Mouse (Mus musculus): ENCODE measurements around the gene Vps41. TPM values are rescaled to one million over a fixed set of nuclear protein-coding genes. Genes with fewer than 3 reads are reported as not detected.

Gene Vps41
- polyA plus RNA-seq, 1 experiment, result 20.0 TPM

DNA sequence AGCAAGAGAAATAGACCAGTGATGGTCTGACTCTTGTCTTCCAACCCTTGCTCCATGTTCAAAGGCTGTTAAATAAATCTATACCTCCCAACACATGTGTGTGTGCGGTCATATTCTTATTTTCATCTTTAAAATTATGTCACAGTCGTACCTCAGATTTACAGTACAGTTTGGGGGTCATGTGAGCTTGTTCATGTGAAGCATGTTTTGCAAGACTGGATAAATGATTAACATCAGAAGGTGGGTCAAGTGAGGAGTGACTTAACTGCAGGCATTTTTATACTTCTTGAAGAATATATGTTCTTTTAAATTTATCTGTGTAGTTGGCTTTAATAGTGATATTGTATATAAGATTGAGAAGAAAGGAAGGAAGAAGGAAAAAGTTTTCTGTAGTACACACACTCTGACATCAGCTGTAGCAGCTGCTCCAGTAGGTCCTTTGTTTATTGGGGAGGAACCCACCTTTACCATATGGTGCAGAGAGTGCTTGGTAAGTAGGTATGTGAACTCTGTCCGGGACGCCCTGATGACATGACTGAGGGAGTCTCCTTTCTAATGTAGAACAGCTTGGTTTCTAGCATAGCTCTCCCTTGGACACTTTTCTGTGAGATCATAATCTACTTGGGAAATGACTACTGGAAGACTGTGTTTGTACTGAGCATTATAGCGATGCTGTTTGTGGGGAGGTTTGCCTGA lies 42.4 kb downstream of the Vps41 start:
- no peaks in the 10 kb centered on the region for H3K36me3 ChIP-seq (ENCODE audit: control insufficient read depth, insufficient read depth)
- H3ac ChIP-seq (ENCODE audit: control insufficient read depth, insufficient read length), result no peak overlapping the region
- peaks cover 3% of the 10 kb centered on the region for H3K79me2 ChIP-seq (ENCODE audit: control insufficient read depth, insufficient read depth)
- TF ChIP-seq MYOD1 (IDR thresholded peaks at IDR 0.05; ENCODE audit: control insufficient read depth in 1 of 3, insufficient read length in 2 of 3, low read depth in 2 of 3) (no peak), REST (IDR thresholded peaks at IDR 0.05; ENCODE audit: insufficient read depth, insufficient read length) (no peak), TCF3 (IDR thresholded peaks at IDR 0.05; ENCODE audit: insufficient read length, low read depth) (no peak), POLR2AphosphoS2 (IDR thresholded peaks at IDR 0.05; ENCODE audit: insufficient read length, low read depth) (no peak), CEBPB (IDR thresholded peaks at IDR 0.05; ENCODE audit: insufficient read depth, poor library complexity, severe bottlenecking) (no peak), SRF (IDR thresholded peaks at IDR 0.05; ENCODE audit: control insufficient read depth, insufficient read length, low read depth) (no peak)
- no peaks in the 10 kb centered on the region for H3K27me3 ChIP-seq (ENCODE audit: control insufficient read depth, insufficient read depth, insufficient read length)
- H3K4me3 ChIP-seq, result no peak overlapping the region
- no peak overlapping the region for H3K4me2 ChIP-seq (ENCODE audit: low read depth)

DNA sequence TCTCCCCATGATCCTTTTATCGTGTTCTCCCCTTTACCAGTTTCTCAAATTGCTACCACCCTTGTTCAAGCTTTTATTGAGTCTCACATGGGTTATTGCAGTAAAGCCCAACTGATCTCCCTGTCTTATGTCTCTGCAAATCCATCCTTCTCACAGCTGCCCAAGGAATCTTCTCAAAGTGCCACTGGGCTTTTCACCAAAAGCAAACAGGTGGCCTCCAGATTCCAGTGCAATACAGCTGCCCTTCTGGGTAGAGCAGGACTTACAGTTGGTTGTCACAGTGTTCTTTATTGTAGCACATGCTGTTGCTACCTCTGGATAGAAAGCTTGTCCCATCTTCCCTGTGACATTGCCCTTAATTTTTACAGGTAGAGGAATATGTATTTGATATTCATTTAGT lies 44.4 kb downstream of the Vps41 start:
- H3K27me3 ChIP-seq (ENCODE audit: control insufficient read depth, insufficient read depth, insufficient read length), result no peaks in the 10 kb centered on the region
- peak in 2 of 3 experiments; percentile 15 to 63 for TF ChIP-seq MYOG (IDR thresholded peaks at IDR 0.05; ENCODE audit: control insufficient read depth in 1 of 3, insufficient read depth in 1 of 3, insufficient read length in 2 of 3, low read depth in 2 of 3)
- TF ChIP-seq CEBPB (IDR thresholded peaks at IDR 0.05; ENCODE audit: insufficient read depth, poor library complexity, severe bottlenecking), result no peak
- peak in 1 of 3 experiments; percentile 54 for TF ChIP-seq MYOD1 (IDR thresholded peaks at IDR 0.05; ENCODE audit: control insufficient read depth in 1 of 3, insufficient read length in 2 of 3, low read depth in 2 of 3)
- H3K4me3 ChIP-seq, result no peak overlapping the region
- H3ac ChIP-seq (ENCODE audit: control insufficient read depth, insufficient read length), result no peak overlapping the region
- no peaks in the 10 kb centered on the region for H3K36me3 ChIP-seq (ENCODE audit: control insufficient read depth, insufficient read depth)
- H3K4me2 ChIP-seq (ENCODE audit: low read depth), result no peak overlapping the region
- peaks cover 3% of the 10 kb centered on the region for H3K79me2 ChIP-seq (ENCODE audit: control insufficient read depth, insufficient read depth)

DNA sequence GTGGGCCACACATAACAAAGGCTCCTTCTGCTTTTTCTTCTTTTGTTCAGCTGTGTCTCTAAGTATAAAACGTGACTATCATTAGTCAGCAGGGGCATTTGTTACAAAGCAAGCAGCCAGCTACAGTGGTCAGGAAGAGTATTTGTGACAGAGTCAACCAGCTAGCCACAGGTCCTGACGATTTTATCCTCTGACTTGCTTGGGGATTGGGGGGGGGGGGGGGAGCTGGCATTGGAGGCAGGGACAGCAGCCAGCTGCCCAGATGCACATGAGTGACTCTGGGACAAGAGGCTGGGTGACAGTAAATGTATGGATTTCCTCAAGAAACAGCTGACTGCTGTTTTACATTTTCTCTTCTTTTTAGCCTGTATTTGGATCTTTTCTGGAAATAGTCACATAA lies 50.8 kb downstream of the Vps41 start:
- Histone ChIP-seq H3K27me3 (ENCODE audit: control insufficient read depth, insufficient read depth, insufficient read length) (no peaks in the 10 kb centered on the region), H3K4me3 (no peak overlapping the region), H3K79me2 (ENCODE audit: control insufficient read depth, insufficient read depth) (no peaks in the 10 kb centered on the region), H3ac (ENCODE audit: control insufficient read depth, insufficient read length) (no peak overlapping the region), H3K36me3 (ENCODE audit: control insufficient read depth, insufficient read depth) (no peaks in the 10 kb centered on the region), H3K4me2 (ENCODE audit: low read depth) (no peak overlapping the region)
- TF ChIP-seq E2F4 (IDR thresholded peaks at IDR 0.05; ENCODE audit: insufficient read depth), result no peak
- no peak for TF ChIP-seq REST (IDR thresholded peaks at IDR 0.05; ENCODE audit: insufficient read depth, insufficient read length)
- TF ChIP-seq USF1 (IDR thresholded peaks at IDR 0.05; ENCODE audit: low read depth), result no peak
- TF ChIP-seq SRF (IDR thresholded peaks at IDR 0.05; ENCODE audit: control insufficient read depth, insufficient read length, low read depth), result no peak
- no peak for TF ChIP-seq POLR2A (IDR thresholded peaks at IDR 0.05; ENCODE audit: insufficient read length, low read depth)
- no peak for TF ChIP-seq TCF12 (IDR thresholded peaks at IDR 0.05; ENCODE audit: insufficient read depth, poor library complexity, severe bottlenecking)
- no peak for TF ChIP-seq MYOG (IDR thresholded peaks at IDR 0.05; ENCODE audit: control insufficient read depth in 1 of 3, insufficient read depth in 1 of 3, insufficient read length in 2 of 3, low read depth in 2 of 3)
- no peak for TF ChIP-seq POLR2AphosphoS2 (IDR thresholded peaks at IDR 0.05; ENCODE audit: insufficient read length, low read depth)
- TF ChIP-seq CEBPB (IDR thresholded peaks at IDR 0.05; ENCODE audit: insufficient read depth, poor library complexity, severe bottlenecking), result no peak
- TF ChIP-seq MYOD1 (IDR thresholded peaks at IDR 0.05; ENCODE audit: control insufficient read depth in 1 of 3, insufficient read length in 2 of 3, low read depth in 2 of 3), result no peak
- no peak for TF ChIP-seq TCF3 (IDR thresholded peaks at IDR 0.05; ENCODE audit: insufficient read length, low read depth)
- TF ChIP-seq MAX (IDR thresholded peaks at IDR 0.05; ENCODE audit: low read depth), result no peak

DNA sequence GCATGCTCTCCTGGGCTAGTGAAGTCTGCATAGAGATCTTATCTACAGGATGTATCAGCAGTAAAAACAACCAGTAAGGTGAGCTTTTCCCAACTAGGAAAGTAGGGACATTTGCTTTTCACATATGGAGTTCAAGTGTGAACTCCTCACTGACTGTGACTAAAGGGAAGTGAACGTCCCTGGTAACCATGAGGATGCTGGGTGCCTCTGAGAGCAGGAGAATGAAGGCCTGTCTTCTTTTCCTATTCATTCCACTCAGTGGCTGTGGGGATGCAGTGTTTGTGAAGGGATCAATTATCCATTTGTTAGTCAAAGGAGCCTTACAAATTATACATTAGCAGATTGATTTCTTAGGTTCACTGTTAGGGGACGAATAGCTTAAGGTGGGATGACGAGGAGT lies 51.4 kb downstream of the Vps41 start:
- Histone ChIP-seq H3K36me3 (ENCODE audit: control insufficient read depth, insufficient read depth) (no peaks in the 10 kb centered on the region), H3K27me3 (ENCODE audit: control insufficient read depth, insufficient read depth, insufficient read length) (no peaks in the 10 kb centered on the region), H3K79me2 (ENCODE audit: control insufficient read depth, insufficient read depth) (no peaks in the 10 kb centered on the region), H3K4me3 (no peak overlapping the region), H3K4me2 (ENCODE audit: low read depth) (no peak overlapping the region), H3ac (ENCODE audit: control insufficient read depth, insufficient read length) (no peak overlapping the region)
- TF ChIP-seq MYOD1 (IDR thresholded peaks at IDR 0.05; ENCODE audit: control insufficient read depth in 1 of 3, insufficient read length in 2 of 3, low read depth in 2 of 3), result no peak
- TF ChIP-seq MAX (IDR thresholded peaks at IDR 0.05; ENCODE audit: low read depth), result no peak
- no peak for TF ChIP-seq CEBPB (IDR thresholded peaks at IDR 0.05; ENCODE audit: insufficient read depth, poor library complexity, severe bottlenecking)
- TF ChIP-seq POLR2A (IDR thresholded peaks at IDR 0.05; ENCODE audit: insufficient read length, low read depth), result no peak
- TF ChIP-seq TCF12 (IDR thresholded peaks at IDR 0.05; ENCODE audit: insufficient read depth, poor library complexity, severe bottlenecking), result no peak
- no peak for TF ChIP-seq TCF3 (IDR thresholded peaks at IDR 0.05; ENCODE audit: insufficient read length, low read depth)
- no peak for TF ChIP-seq MYOG (IDR thresholded peaks at IDR 0.05; ENCODE audit: control insufficient read depth in 1 of 3, insufficient read depth in 1 of 3, insufficient read length in 2 of 3, low read depth in 2 of 3)
- no peak for TF ChIP-seq REST (IDR thresholded peaks at IDR 0.05; ENCODE audit: insufficient read depth, insufficient read length)
- TF ChIP-seq POLR2AphosphoS2 (IDR thresholded peaks at IDR 0.05; ENCODE audit: insufficient read length, low read depth), result no peak
- TF ChIP-seq SRF (IDR thresholded peaks at IDR 0.05; ENCODE audit: control insufficient read depth, insufficient read length, low read depth), result no peak
- no peak for TF ChIP-seq USF1 (IDR thresholded peaks at IDR 0.05; ENCODE audit: low read depth)
- TF ChIP-seq E2F4 (IDR thresholded peaks at IDR 0.05; ENCODE audit: insufficient read depth), result no peak

All from myocyte (in vitro differentiated cells).